Mouse (Mus musculus) megakaryocyte-erythroid progenitor cell, adult 5-6 weeks (primary cell): ENCODE data around the gene Shld2. TPM values are rescaled to one million over a fixed set of nuclear protein-coding genes. Genes with fewer than 3 reads are reported as not detected.
A peak's percentile ranks its signal among the peaks of the same experiment; 100 is the strongest.

Experiments
- ATAC-seq: replicated peaks from 2 replicates; pipeline ENCODE4 v1.8.0; 2016; ENCODE audit warnings: mild to moderate bottlenecking, inconsistent platforms; ENCODE audit not compliant: severe bottlenecking, poor library complexity, low FRiP score, low TSS enrichment
- total RNA-seq, 2 experiments: library from RNA; stranded (forward) in 1 of 2; stranded (reverse) in 1 of 2; fragments of 200-1000, 215-1000 nt in 1 of 2; fragments of >200 nt in 1 of 2; fragmentation: Nextera tagmentation in 1 of 2; gene quantifications; 2 replicates each; pipeline ENCODE4 v1.2.3; 2014 to 2017

The Shld2 gene
- total RNA-seq, 2 experiments from 2014 or later: 9.1 to 17.1 TPM

- ATAC-seq: no peak
Observed at GRCm38 (mm10) chr14:34228830-34229506, 81.3 kb downstream of the Shld2 start.

DNA sequence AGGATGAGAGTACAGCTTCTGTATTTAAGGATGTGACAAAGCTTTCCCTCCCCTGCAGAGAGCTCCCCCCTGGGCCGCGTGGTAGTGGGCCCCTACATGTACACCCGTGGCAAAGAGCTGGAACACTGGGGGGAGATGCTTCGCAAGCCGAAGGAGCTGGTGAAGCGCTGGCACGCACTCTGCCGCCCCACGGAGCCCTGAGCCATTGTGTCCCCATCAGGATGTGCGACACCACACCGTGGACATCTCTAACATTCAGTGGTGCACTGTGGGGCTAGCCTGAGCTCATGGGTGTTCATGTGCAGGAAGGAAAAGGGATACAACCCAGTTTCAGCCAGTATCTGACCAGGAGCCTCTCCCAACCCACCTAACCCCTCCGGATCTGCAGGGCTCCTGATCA is 82.3 kb downstream of the Shld2 start:
- ATAC-seq: no peak

- ATAC-seq: no peak
Observed at GRCm38 (mm10) chr14:34226566-34226965, 83.7 kb downstream of the Shld2 start.

GRCm38 (mm10) chr14:34225986-34226385 is 84.3 kb downstream of the Shld2 start:
- ATAC-seq: no peak

DNA sequence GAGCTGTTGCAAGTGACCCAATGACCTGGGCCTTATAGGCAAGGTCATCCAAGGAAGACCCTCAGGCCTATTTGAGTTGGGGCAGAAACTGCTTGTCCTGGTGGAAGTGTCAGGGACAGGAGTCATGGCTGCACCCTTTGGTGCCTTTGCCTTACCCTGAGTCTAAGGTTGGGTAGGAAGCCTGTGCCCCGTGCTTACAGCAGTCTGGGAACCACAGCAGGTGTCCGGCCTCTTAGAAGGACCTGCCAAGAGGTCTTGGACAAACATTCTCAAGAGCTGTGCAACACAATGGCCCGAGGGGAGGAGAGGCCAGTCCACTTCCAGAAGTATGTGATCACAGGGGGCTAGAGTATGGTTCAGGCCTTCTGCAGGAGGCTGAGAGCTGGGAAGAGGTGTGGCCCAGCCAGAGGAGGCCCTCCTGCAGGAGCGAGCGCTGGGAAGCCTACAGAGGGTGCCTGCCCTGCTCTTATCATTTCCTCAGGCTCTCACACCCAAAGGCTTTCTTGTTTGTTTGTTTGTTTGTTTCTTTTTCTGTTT is 86.9 kb downstream of the Shld2 start:
- ATAC-seq: no peak

DNA sequence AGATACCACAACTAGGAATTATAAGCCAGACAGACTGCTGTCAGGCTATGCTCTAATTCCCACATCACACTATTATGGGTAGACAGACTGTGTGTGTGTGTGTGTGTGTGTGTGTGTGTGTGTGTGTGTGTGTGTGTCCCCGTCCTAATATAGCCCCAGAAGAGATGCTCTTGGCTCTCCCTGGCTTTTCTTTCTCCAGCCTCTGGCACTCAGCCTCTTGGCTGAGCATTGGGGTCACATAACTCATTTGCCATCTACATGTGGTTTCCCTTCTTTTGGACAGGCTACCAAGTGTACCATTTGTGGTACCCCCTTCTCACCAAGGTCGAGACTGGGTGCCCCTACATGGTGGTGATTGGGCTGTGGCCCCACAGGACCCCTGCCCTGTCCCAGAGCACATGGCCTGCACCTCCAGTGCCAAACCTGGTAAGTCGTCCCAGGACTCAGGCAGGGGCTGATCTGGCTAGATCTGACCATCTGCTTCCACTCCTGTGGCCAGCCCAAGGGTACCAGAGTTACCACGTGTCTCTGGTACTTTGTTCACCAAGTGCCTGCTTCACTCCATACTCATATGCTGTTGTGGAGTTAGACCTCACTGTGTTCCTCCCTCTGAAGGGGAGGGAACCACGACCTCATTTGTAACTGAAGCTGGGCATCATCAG is 88.7 kb downstream of the Shld2 start:
- ATAC-seq: no peak

DNA sequence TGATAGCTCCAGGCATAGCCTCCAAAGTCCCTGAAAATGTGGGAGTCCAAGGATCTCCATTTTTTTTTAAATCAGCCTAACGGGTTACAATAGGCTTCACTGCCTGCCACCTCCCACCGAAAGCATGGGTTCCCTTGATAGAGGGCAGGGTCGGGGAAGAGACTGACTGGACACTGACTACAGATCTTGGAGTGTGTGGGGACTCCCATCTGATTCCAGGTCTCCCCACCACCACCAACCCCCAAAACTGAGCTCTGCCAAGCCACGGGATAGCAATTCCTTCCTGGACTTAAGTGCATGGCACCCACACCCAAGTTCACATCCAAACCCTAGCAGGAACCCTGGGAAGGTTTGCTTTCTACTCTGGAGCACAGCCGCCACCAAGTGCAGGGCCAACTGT is 89.9 kb downstream of the Shld2 start:
- ATAC-seq: no peak

GRCm38 (mm10) chr14:34219786-34220198 is 90.5 kb downstream of the Shld2 start:
- ATAC-seq: no peak

DNA sequence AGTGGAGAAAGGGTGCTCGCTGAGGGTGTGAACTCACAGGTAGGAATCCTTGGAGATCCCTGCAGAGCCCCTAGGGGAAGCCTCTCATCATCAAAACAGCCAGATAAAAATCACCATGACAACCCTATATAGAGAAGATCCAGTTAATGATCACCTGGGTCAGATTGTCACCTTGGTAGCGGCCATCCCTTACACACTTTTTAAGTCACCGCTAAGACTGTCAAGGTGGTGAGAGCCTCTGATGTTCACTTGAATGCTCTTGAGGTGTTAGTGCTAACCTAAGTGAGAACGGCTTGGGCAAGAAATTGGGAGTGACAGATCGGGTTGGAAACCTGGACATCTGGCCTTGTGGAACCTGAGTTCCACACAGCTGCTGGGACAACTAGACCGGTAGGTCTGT is 91.0 kb downstream of the Shld2 start, which contains the start of gene Syt15:
TSS of gene Syt15 (plus strand) at position 301 of the 400 bp plus-strand sequence.
- no peak for ATAC-seq

GRCm38 (mm10) chr14:34215451-34216127 is 94.7 kb downstream of the Shld2 start:
- ATAC-seq: no peak

GRCm38 (mm10) chr14:34209942-34210341 is 100.4 kb downstream of the Shld2 start:
- ATAC-seq: no peak

- ATAC-seq: no peak
Observed at GRCm38 (mm10) chr14:34209080-34209479, 101.2 kb downstream of the Shld2 start.

GRCm38 (mm10) chr14:34208651-34209050 is 101.6 kb downstream of the Shld2 start:
- ATAC-seq: no peak

DNA sequence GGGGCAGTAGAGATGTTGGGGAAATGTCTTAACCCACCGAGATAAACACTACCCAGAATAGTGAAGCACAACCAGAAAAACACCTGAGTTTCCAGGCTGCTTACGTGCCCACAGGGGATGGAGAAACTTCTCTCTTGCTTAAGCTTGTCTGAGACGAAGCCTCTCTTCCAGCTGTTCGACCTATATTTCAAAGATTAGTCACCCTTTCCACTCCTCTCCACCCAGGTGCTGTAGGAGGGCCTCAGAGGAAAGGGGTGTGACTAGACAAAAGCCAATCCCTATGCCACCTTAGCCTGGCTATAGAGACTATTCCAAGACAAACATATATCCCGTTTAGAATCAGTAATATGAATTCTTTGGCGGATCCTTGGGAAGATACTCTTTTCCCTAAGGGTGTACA is 102.3 kb downstream of the Shld2 start:
- no peak for ATAC-seq

- ATAC-seq: 0 out of 2 replicates have a peak, but pooled peaks have one; percentile 26
Observed at GRCm38 (mm10) chr14:34201231-34202035, 108.9 kb downstream of the Shld2 start, which contains the start of gene Gprin2. Gprin2 (minus strand) TSS chr14:34201653.

DNA sequence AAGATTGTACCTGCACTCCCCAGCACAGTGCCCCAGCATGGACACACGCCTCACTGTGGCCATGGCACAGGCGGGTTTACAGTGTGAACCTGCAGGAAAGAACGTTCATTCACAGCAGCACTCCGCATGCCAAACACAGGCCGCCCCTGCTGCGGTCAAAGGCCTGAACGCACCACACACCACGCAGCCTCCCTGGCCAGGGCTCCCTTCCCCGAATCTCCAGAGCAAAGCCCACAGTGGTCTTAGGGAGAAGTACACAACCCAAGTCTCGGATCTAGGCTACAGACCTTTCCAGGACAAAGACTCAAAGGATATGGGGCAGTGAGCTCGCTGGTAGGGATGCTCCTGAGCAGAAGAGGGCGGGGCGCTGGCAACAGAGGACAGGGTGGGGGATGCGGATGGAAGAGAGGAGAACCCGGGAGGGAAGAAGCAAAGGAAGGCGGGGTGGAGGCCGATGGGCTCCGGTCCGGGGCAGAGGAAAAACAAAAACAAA is 109.5 kb downstream of the Shld2 start:
- ATAC-seq: no peak

DNA sequence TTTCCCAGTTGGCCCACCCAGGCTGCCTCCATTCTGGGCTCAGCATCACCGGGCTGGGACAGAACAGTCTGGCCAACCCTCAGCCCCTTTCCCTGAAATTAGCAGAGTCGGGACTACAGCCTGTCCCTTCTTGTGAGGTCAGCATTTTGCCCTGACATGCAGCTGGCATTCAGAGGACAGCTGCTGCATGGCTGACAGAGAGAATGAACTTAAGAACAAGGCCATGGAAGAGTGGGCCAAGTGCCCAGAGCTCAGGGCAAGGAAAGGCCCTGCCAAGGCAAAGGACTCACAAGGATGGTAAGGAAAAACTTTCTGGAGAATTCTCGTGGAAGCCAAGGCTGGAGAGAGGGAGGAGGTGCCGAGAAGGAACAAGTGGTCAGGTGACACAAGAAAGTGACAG is 113.6 kb downstream of the Shld2 start:
- no peak for ATAC-seq

DNA sequence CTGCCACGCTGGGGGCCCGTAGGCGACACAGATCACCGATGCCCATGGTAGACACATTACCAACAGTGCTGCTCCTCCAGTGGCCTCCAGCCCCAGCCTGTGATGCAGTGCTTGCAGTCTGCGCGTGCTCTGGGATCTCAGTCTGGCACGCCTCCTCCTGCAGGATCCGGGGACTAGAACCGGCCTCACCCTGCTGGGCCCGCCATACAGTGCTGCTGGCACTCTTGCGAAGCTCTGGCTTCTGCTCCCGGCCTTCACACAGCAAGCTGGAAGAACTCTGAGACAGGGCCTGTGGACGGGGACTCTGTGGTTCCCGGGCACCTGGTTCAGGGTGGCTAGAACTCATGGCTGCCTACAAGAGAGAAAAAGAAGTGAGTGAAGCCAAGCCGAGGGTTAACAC is 114.8 kb downstream of the Shld2 start:
- ATAC-seq: no peak

- no peak for ATAC-seq
Observed at GRCm38 (mm10) chr14:34193879-34194278, 116.4 kb downstream of the Shld2 start.
